Mouse (Mus musculus): Measurements from ENCODE around the gene Rgs19.

Gene Rgs19

GRCm38 (mm10) chr2:181683381-181683780 lies 10.4 kb downstream of the Rgs19 start:
- peak; percentile 43 for DNase-seq (ENCODE audit: low spot score)

DNA sequence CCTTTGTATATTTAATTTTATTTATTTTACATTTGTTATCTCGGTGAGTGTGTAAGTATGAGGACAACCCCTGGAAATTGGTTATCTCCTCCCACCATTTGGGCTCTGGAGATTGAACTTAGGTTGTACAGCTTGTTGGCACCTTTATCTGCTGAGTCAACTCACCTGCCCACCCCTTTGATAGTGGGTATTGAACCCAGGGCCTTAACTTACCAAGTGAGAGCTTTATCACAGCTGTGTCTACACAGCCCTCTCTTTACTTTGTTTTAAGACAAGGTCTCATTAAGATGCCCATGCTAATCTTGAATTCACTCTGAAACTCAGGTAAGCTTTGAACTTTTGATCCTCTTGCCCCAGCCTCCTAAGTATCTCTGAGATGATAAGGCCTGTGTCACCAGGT lies 11.8 kb downstream of the Rgs19 start:
- DNase-seq (ENCODE audit: low spot score), result no peak

GRCm38 (mm10) chr2:181680716-181681117 lies 13.1 kb downstream of the Rgs19 start:
- DNase-seq (ENCODE audit: low spot score), result no peak

GRCm38 (mm10) chr2:181679951-181680715 lies 13.6 kb downstream of the Rgs19 start, which contains the start of gene Tcea2:
Tcea2 (plus strand) TSS chr2:181680310.
- DNase-seq (ENCODE audit: low spot score), result peak; percentile 75

DNA sequence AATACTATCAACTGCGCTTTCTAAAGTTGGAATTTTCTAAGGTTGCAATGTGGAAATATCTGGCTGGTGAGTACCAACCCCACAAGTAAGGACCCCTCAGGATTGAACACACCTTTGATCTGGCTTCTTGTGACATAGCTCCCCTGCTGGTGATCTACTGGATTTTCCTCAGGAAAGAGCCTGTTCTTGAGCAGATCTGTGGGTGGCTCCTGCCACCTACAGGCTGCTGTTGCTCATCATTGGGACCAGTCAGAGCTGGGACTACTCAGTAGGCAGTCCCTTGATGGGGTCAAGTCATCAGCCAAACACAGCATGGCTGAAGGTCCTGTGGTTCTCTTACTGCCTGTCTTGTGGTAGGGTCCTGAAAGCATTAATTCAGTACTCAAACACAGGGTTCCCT lies 15.0 kb downstream of the Rgs19 start:
- DNase-seq (ENCODE audit: low spot score), result peak; percentile 74

GRCm38 (mm10) chr2:181677755-181678098 lies 16.1 kb downstream of the Rgs19 start:
- no peak for DNase-seq (ENCODE audit: low spot score)

- no peak for DNase-seq (ENCODE audit: low spot score)
Observed at GRCm38 (mm10) chr2:181677096-181677754, 16.6 kb downstream of the Rgs19 start.

DNA sequence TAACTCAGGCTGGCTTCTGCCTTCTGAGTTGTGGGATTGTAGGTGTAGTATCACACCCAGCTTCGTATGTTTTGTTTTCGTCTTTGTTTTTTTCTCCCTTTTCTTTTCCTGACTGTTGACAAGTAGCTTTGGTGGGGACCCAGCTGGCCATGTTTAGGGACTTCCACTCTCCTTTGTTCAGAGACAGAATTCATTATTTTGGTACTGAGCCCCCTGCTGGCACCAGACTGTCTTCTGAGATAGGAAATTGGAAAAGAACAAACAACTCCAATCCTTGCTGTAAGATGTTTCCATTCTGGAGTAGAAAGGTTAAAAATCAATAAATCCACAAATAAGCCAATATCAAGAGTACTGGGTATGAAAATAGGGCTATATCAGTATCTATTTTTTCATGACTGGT lies 17.4 kb downstream of the Rgs19 start:
- DNase-seq (ENCODE audit: low spot score), result no peak

DNA sequence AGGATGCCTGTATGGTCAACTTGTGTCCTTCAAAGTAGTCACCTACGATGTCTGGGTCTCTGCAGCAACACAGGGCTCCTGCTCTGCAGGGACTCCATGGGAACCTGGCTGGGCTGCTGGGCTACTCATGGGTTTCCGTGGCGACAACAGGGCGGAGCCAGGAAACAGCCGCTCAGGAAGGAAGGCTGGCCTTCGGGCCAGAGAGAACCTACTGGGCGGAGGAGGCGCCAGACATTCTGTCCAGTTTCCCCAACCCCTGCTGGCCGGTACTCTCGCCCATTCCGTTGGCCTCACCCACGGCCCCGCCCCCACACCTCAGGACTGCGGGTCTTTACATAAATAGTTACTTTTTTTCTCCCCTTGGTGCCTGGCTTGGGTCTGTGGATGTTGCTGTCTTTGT lies 18.3 kb downstream of the Rgs19 start:
- peak; percentile 88 for DNase-seq (ENCODE audit: low spot score)

DNA sequence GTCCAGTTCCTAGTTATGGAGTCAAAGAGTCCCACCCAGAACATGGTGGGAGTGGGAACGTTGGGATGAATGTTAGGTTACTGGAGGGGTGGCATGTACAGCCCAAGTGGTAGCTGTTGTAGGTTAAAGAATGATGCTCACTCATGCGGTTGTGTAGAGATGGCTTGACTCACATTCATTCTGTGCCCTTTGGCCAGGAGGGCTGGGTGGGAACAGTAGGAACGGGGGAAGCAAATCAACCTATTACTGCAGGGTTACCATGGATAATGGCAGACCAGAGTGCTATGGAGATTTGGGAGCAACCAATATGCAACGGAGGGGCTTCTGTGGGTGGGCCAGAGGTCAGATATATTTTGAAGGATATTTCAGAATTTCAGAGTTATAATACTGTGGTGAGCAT lies 18.8 kb downstream of the Rgs19 start:
- DNase-seq (ENCODE audit: low spot score), result no peak

DNA sequence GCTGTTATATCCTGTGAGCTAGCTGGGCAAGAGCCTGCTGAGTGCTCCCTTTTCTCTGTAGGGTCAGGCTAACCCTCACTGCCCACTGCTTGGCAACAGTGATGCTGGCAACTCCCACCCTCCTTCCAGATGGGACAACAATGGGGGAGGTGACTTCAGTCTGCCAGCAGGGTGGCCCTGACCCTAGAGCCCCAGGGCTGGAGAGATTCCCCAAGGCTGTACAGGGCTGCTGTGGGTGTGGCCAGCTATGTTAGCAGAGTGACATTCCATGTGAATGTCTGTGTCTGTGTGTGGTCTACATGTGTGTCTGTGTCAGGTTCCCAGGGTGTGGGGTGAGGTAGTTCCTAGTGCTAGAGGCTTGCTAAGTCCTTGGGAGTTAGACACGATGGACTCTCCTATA lies 20.3 kb downstream of the Rgs19 start:
- DNase-seq (ENCODE audit: low spot score), result peak; percentile 75

DNA sequence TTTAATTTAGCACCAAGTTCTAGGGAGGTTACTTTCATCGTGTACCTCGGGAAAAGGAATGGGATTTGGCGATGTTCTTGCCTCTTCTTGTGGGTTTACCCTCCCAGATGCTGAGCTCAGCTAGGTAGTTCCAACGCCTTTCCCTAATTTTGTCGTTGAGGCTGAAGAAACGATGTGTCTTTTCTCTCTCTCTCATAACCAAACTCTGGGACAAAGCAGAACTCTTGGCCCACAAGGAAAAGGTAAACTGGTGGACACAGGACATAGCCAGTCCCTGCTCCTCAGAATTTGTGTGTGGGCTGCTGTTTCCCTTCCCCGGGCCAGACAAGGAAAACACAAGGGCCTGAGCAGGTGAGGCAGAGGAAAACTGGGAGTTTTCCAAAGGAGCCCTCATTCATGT lies 21.8 kb downstream of the Rgs19 start:
- peak; percentile 42 for DNase-seq (ENCODE audit: low spot score)

GRCm38 (mm10) chr2:181671326-181671725 lies 22.5 kb downstream of the Rgs19 start, which contains the start of gene Sox18:
Sox18 (minus strand) TSS chr2:181671640.
- DNase-seq (ENCODE audit: low spot score), result peak; percentile 67

- peak; percentile 53 for DNase-seq (ENCODE audit: low spot score)
Observed at GRCm38 (mm10) chr2:181670913-181671311, 22.9 kb downstream of the Rgs19 start.

- peak; percentile 62 for DNase-seq (ENCODE audit: low spot score)
Observed at GRCm38 (mm10) chr2:181670285-181670912, 23.4 kb downstream of the Rgs19 start.

DNA sequence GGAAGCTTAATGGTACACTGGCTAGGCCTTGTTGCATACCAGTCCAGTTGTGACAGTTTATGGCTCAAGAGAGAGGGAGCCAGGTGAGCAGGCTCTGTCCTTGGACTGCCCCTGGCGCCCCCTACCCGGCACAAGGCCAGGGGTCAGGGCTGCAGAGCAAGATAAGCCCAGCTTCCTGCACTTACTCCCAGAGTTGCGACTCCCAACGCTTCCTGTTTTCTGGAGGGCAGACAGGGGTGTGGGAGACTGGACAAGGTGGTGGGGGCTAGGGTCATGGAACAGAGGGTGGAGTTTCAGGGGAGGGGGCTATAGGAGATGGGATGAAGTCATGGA lies 30.5 kb downstream of the Rgs19 start:
- DNase-seq (ENCODE audit: low spot score), result peak; percentile 46

GRCm38 (mm10) chr2:181662620-181663297 lies 31.0 kb downstream of the Rgs19 start:
- DNase-seq (ENCODE audit: low spot score), result no peak

DNA sequence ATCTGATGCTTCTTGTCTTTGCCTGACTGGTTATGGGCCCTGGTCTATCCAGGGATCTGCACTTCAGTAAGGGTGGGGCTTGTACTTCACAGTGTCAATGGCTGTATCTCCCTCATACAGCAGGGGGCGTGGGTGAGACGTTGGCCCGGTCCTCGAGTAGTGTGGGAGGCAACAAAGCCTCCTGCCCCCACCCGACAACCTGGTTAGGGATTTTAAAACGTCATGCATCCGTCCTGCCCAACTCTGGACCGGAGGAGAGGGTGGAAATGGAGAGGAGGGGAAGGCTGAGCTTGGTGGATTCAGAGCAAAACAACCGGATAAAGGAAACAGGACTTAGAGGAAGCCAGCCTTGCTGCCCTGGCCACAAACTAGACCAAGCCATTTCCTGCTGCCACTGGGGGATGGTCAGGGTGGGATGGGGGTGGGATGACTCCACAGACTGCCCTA lies 34.1 kb downstream of the Rgs19 start:
- peak; percentile 90 for DNase-seq (ENCODE audit: low spot score)

DNA sequence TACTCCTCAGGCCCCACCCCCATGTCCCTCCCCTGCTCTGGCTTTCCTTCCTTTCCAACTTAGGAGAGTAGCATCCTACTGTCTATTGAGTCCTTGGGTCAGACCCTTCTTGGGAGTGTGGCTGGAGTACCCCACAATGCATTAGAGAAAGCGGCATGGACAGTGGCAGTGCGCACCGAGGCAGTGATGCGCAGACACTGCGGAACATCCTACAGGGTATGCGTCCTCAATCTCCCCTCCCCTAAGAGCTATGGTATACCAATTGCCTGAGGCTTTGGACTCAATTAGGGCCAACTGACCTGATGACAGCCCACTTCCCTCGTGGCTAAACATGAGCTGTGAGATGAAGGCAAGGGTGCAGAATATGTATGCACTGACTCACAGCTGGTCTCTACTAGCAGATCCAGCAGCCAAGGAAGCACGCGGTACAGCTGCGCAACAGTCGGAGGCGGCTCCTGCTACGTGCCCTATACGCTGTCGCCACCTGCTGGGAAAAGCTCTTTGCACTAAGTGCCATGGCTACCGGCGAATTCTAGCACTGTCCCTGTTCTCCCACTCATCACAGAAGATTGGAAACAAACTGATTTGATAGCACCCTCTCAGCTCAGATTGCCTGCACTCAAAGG lies 34.7 kb downstream of the Rgs19 start:
- DNase-seq (ENCODE audit: low spot score), result peak; percentile 87

DNA sequence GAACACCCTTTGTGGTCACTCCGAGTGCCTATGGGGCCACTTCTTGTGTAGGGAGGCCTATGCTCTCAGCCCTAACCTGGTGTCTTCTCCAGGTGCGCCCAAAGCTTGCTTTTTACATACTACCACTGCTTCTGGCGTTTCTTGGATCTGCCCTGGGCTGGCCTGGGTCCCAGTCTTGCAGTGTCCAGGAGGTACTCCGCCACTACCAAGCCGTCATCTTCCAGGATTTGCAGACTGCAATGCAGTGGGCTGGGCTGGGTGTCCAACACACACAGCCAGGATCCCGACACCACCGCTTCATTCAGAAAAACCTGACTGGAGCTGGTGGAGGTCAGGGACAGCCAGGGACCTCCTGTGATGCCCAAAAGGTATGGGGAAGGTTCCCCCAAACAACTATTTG lies 35.2 kb downstream of the Rgs19 start:
- peak; percentile 46 for DNase-seq (ENCODE audit: low spot score)

GRCm38 (mm10) chr2:181657441-181657840 lies 36.3 kb downstream of the Rgs19 start:
- peak; percentile 46 for DNase-seq (ENCODE audit: low spot score)

DNA sequence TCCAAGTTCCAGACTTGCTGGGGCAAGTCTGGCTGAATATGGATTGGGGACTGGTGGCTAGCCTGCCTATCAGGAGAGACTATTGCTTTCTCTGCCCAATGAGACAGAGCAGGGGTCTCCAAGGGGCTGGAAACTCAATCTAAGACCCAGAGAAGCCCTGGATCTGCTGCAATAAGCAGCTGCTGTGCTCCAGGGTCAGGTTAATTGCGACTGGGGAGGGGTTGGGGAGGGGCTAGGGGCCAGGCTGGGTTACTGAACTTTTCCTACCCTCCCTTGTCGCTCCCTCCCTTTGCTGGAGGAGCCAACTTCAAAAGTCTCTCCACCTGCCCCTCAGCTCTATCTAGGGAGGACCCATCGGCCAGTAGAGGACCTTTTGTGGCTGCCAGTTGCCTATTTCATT lies 37.0 kb downstream of the Rgs19 start, which contains the start of gene Gm29797:
Gm29797 (plus strand) TSS at position 301 of the 400 bp plus-strand sequence.
- DNase-seq (ENCODE audit: low spot score), result no peak
